Mouse (Mus musculus): ENCODE measurements around the gene Spon1. TPM values are rescaled to one million over a fixed set of nuclear protein-coding genes. Genes with fewer than 3 reads are reported as not detected.

Gene Spon1
- polyA plus RNA-seq, 1 experiment, result 1.8 TPM

DNA sequence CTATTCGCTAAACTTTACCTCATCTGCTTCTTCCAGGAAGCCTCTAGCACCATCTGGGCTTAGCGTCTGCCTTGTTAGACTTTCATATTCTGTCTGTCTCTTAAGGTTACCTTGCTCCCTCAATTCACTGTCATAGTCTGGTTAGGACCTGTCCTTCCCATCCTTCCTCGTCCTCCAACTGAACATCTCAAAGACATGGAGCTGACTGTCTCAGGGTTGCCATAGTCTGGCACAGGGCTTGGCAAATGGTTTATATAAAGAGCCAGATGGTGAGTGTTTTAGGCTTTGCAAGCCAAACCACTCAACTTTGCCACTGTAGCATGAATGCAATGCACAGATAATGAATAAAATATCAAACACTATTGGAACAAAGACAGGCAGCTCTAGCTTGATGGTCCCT is 153.1 kb downstream of the Spon1 start:
- H3K36me3 ChIP-seq (ENCODE audit: control insufficient read depth, insufficient read depth, low read length, poor library complexity, severe bottlenecking), result no peaks in the 10 kb centered on the region
- no peaks in the 10 kb centered on the region for H3K27me3 ChIP-seq (ENCODE audit: control insufficient read depth, insufficient read depth, low read length, poor library complexity, severe bottlenecking)
- H3K27ac ChIP-seq (ENCODE audit: insufficient read depth, low read length), result no peak overlapping the region
- no peak overlapping the region for H3K9ac ChIP-seq (ENCODE audit: low read depth, poor library complexity, severe bottlenecking)
- no peak for TF ChIP-seq CTCF (IDR thresholded peaks at IDR 0.05; ENCODE audit: low read depth, low read length)
- TF ChIP-seq POLR2A (IDR thresholded peaks at IDR 0.05; ENCODE audit: insufficient read depth, low read length), result no peak
- no peak for TF ChIP-seq EP300 (IDR thresholded peaks at IDR 0.05; ENCODE audit: insufficient read depth, low read depth, low read length)
- no peaks in the 10 kb centered on the region for H3K4me1 ChIP-seq (ENCODE audit: control insufficient read depth, insufficient read depth, low read length)
- H3K4me3 ChIP-seq (ENCODE audit: low read depth, low read length), result no peak overlapping the region
- no peaks in the 10 kb centered on the region for H3K9me3 ChIP-seq (replicated peaks; ENCODE audit: control insufficient read depth, insufficient read depth, low read length, poor library complexity, severe bottlenecking)

DNA sequence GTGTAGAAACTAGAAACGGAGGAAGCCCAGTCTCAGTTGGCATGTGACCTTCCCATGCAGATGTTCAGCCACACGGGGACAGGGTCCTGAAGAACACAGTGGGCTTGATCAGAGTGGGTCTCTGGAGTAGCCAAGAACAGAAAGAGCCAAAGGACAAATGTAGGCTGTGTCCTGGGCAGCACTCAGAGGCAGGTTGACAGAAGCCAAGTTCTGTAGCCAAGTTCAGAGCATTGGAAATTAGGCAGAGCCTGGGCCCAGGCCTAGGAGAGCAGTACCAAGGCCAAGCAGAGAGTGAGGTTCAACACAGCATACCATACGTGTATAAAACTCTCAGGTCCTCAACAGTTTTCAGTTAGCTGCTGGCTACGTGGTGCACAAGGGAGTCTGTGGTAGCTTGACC is 153.7 kb downstream of the Spon1 start:
- Histone ChIP-seq H3K4me1 (ENCODE audit: control insufficient read depth, insufficient read depth, low read length) (no peaks in the 10 kb centered on the region), H3K9ac (ENCODE audit: low read depth, poor library complexity, severe bottlenecking) (no peak overlapping the region), H3K27ac (ENCODE audit: insufficient read depth, low read length) (no peak overlapping the region), H3K36me3 (ENCODE audit: control insufficient read depth, insufficient read depth, low read length, poor library complexity, severe bottlenecking) (no peaks in the 10 kb centered on the region), H3K4me3 (ENCODE audit: low read depth, low read length) (no peak overlapping the region), H3K9me3 (replicated peaks; ENCODE audit: control insufficient read depth, insufficient read depth, low read length, poor library complexity, severe bottlenecking) (no peaks in the 10 kb centered on the region), H3K27me3 (ENCODE audit: control insufficient read depth, insufficient read depth, low read length, poor library complexity, severe bottlenecking) (no peaks in the 10 kb centered on the region)
- TF ChIP-seq CTCF (IDR thresholded peaks at IDR 0.05; ENCODE audit: low read depth, low read length) (no peak), EP300 (IDR thresholded peaks at IDR 0.05; ENCODE audit: insufficient read depth, low read depth, low read length) (no peak), POLR2A (IDR thresholded peaks at IDR 0.05; ENCODE audit: insufficient read depth, low read length) (no peak)

DNA sequence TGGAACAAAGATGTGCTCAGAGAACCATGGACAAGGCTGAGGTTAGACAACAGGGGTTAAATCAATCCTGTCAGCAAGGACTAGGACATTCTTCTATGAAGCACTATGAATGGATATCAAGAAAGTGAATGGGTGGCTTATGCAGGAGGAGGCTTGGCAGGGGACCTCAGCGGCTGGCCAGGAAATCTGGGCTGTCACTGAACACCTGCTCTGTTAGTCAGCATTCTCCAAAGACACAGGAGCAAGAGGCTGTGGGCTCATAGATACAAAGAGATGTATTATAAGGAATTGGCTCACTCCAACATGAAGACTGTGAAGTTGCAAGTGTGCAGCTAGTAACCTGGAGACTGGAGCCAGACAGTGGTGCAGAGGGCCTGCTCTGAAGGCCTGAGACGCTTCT is 154.3 kb downstream of the Spon1 start:
- TF ChIP-seq CTCF (IDR thresholded peaks at IDR 0.05; ENCODE audit: low read depth, low read length) (no peak), EP300 (IDR thresholded peaks at IDR 0.05; ENCODE audit: insufficient read depth, low read depth, low read length) (no peak), POLR2A (IDR thresholded peaks at IDR 0.05; ENCODE audit: insufficient read depth, low read length) (no peak)
- Histone ChIP-seq H3K36me3 (ENCODE audit: control insufficient read depth, insufficient read depth, low read length, poor library complexity, severe bottlenecking) (no peaks in the 10 kb centered on the region), H3K27me3 (ENCODE audit: control insufficient read depth, insufficient read depth, low read length, poor library complexity, severe bottlenecking) (no peaks in the 10 kb centered on the region), H3K4me3 (ENCODE audit: low read depth, low read length) (no peak overlapping the region), H3K4me1 (ENCODE audit: control insufficient read depth, insufficient read depth, low read length) (no peaks in the 10 kb centered on the region), H3K9ac (ENCODE audit: low read depth, poor library complexity, severe bottlenecking) (no peak overlapping the region), H3K27ac (ENCODE audit: insufficient read depth, low read length) (no peak overlapping the region), H3K9me3 (replicated peaks; ENCODE audit: control insufficient read depth, insufficient read depth, low read length, poor library complexity, severe bottlenecking) (no peaks in the 10 kb centered on the region)

DNA sequence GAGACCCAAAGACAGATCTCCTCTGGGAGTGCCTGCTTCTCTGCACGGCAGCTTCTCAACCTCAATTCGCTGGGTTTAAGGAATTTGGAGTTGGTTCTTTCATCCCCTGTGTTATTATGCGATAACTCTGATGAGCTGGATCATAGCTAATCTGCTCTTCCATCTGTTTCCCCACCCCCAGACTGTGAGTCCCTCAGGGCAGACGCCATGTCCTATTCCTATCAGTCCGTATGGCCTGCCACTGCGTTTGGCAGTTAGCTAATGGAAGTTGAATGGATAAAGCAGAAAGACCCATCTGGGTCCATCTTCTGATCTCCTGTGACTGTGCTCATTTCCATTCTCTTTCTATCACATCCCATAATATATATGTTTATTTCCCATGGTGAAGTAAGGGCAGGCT is 158.8 kb downstream of the Spon1 start:
- TF ChIP-seq CTCF (IDR thresholded peaks at IDR 0.05; ENCODE audit: low read depth, low read length) (no peak), POLR2A (IDR thresholded peaks at IDR 0.05; ENCODE audit: insufficient read depth, low read length) (no peak)
- Histone ChIP-seq H3K9me3 (replicated peaks; ENCODE audit: control insufficient read depth, insufficient read depth, low read length, poor library complexity, severe bottlenecking) (no peaks in the 10 kb centered on the region), H3K27ac (ENCODE audit: insufficient read depth, low read length) (no peak overlapping the region), H3K36me3 (ENCODE audit: control insufficient read depth, insufficient read depth, low read length, poor library complexity, severe bottlenecking) (no peaks in the 10 kb centered on the region), H3K9ac (ENCODE audit: low read depth, poor library complexity, severe bottlenecking) (no peak overlapping the region), H3K27me3 (ENCODE audit: control insufficient read depth, insufficient read depth, low read length, poor library complexity, severe bottlenecking) (no peaks in the 10 kb centered on the region), H3K4me1 (ENCODE audit: control insufficient read depth, insufficient read depth, low read length) (no peaks in the 10 kb centered on the region), H3K4me3 (ENCODE audit: low read depth, low read length) (no peak overlapping the region)

DNA sequence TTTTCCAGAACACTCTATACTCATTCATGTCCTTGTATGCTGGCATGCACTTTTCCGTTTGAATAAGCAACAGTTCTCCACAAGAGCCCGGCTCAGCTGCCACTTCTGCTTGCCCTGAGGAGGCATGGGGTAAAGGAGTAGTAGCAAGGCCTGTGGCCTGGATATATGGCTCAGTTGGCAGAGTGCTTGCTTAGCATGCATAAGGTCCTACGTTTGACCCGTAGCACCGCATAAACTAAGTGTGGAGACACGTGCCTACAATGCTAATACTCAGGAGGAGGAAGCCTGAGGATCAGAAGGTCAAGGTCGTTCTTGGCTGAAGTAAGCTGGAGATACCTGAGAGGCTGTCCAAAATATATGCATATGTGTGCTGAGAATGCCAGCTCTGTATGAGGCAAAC is 185.1 kb downstream of the Spon1 start:
- H3K4me3 ChIP-seq (ENCODE audit: low read depth, low read length), result no peak overlapping the region
- no peaks in the 10 kb centered on the region for H3K4me1 ChIP-seq (ENCODE audit: control insufficient read depth, insufficient read depth, low read length)
- no peaks in the 10 kb centered on the region for H3K27me3 ChIP-seq (ENCODE audit: control insufficient read depth, insufficient read depth, low read length, poor library complexity, severe bottlenecking)
- no peak overlapping the region for H3K9ac ChIP-seq (ENCODE audit: low read depth, poor library complexity, severe bottlenecking)
- TF ChIP-seq CTCF (IDR thresholded peaks at IDR 0.05; ENCODE audit: low read depth, low read length) (no peak), EP300 (IDR thresholded peaks at IDR 0.05; ENCODE audit: insufficient read depth, low read depth, low read length) (no peak), POLR2A (IDR thresholded peaks at IDR 0.05; ENCODE audit: insufficient read depth, low read length) (no peak)
- H3K36me3 ChIP-seq (ENCODE audit: control insufficient read depth, insufficient read depth, low read length, poor library complexity, severe bottlenecking), result no peaks in the 10 kb centered on the region
- H3K9me3 ChIP-seq (replicated peaks; ENCODE audit: control insufficient read depth, insufficient read depth, low read length, poor library complexity, severe bottlenecking), result peaks cover 7% of the 10 kb centered on the region
- H3K27ac ChIP-seq (ENCODE audit: insufficient read depth, low read length), result no peak overlapping the region

DNA sequence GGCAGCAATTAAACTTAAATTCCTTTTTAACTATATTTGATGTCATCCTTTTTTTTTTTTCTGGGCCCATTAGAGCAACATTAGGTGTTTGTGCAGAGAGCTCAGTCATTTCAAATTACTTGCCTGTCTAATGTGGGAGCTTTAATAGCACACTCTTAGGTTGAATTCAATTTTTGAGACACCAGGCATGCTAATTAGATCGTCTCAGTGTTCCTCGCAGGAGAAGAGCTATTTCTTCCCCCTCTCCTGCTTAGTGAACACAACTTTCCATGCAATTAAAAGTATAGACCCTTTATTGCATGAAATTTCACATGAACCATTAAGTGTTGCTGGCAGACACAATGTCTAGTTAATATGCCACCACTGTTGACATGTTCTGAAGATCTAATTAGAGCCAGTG is 189.6 kb downstream of the Spon1 start:
- Histone ChIP-seq H3K9me3 (replicated peaks; ENCODE audit: control insufficient read depth, insufficient read depth, low read length, poor library complexity, severe bottlenecking) (no peaks in the 10 kb centered on the region), H3K9ac (ENCODE audit: low read depth, poor library complexity, severe bottlenecking) (no peak overlapping the region), H3K36me3 (ENCODE audit: control insufficient read depth, insufficient read depth, low read length, poor library complexity, severe bottlenecking) (no peaks in the 10 kb centered on the region), H3K4me1 (ENCODE audit: control insufficient read depth, insufficient read depth, low read length) (no peaks in the 10 kb centered on the region), H3K27me3 (ENCODE audit: control insufficient read depth, insufficient read depth, low read length, poor library complexity, severe bottlenecking) (no peaks in the 10 kb centered on the region), H3K27ac (ENCODE audit: insufficient read depth, low read length) (no peak overlapping the region), H3K4me3 (ENCODE audit: low read depth, low read length) (no peak overlapping the region)
- TF ChIP-seq CTCF (IDR thresholded peaks at IDR 0.05; ENCODE audit: low read depth, low read length), result no peak
- TF ChIP-seq POLR2A (IDR thresholded peaks at IDR 0.05; ENCODE audit: insufficient read depth, low read length), result no peak
- TF ChIP-seq EP300 (IDR thresholded peaks at IDR 0.05; ENCODE audit: insufficient read depth, low read depth, low read length), result no peak

All from ES-Bruce4 (cell line).